Mouse (Mus musculus) forebrain, embryonic 13.5 days (tissue): Measurements from ENCODE around the gene Sytl3. TPM values are rescaled to one million over a fixed set of nuclear protein-coding genes. Genes with fewer than 3 reads are reported as not detected.

ENCODE experiments used
- ATAC-seq: fragments of 200-750 bp; cut with Nextera tagmentation; 2 replicates; pipeline ENCODE4 v1.8.0; 2017
- H3K27ac ChIP-seq: fragments of 300-500 bp; sonication (generic); 2 replicates; pipeline ENCODE4 v1.5.1; 2015; ENCODE audit warnings: inconsistent platforms, mild to moderate bottlenecking, moderate library complexity
- H3K27me3 ChIP-seq: fragments of 300-500 bp; sonication (generic); 2 replicates; pipeline ENCODE4 v1.6.1; 2015; ENCODE audit warnings: mild to moderate bottlenecking, inconsistent platforms
- H3K36me3 ChIP-seq: fragments of 300-500 bp; sonication (generic); 2 replicates; pipeline ENCODE4 v1.6.1; 2015; ENCODE audit warnings: mild to moderate bottlenecking, inconsistent platforms; ENCODE audit not compliant: poor library complexity, severe bottlenecking
- H3K4me1 ChIP-seq: fragments of 300-500 bp; sonication (generic); 2 replicates; pipeline ENCODE4 v1.6.1; 2015; ENCODE audit warnings: inconsistent platforms
- H3K4me2 ChIP-seq: fragments of 300-500 bp; sonication (generic); 2 replicates; pipeline ENCODE4 v1.6.1; 2015; ENCODE audit warnings: inconsistent platforms, mild to moderate bottlenecking, moderate library complexity
- H3K4me3 ChIP-seq: fragments of 300-500 bp; sonication (generic); 2 replicates; pipeline ENCODE4 v1.5.1; 2015; ENCODE audit warnings: mild to moderate bottlenecking, inconsistent platforms
- H3K9ac ChIP-seq: fragments of 300-500 bp; sonication (generic); 2 replicates; pipeline ENCODE4 v1.6.1; 2015; ENCODE audit warnings: mild to moderate bottlenecking, inconsistent platforms
- H3K9me3 ChIP-seq: fragments of 300-500 bp; sonication (generic); replicated peaks from 2 replicates; pipeline ENCODE4 v1.6.1; 2016; ENCODE audit warnings: inconsistent platforms
- WGBS: fragments of 180-500 bp; shearing (Covaris S2); methylation state at CpG from one replicate; pipeline ENCODE4 v1.1.7; 2015; 5-methylcytosine and 5-hydroxymethylcytosine counted together
- polyA plus RNA-seq: library from polyadenylated mRNA; unstranded; fragments of >200 nt; fragmentation: Nextera tagmentation; extraction: Ambion mirVana; gene quantifications from 2 replicates; pipeline ENCODE4 v1.2.1, GENCODE M21; 2015

Sytl3 gene
- polyA plus RNA-seq, 1 experiment from 2014 or later = 0.43 TPM

GRCm38 (mm10) chr17:6734746-6735441, 76.0 kb downstream of the Sytl3 start:
- Histone ChIP-seq H3K27ac (no peak overlapping the region), H3K9me3 (no peaks in the 10 kb centered on the region), H3K36me3 (peaks cover 14% of the 10 kb centered on the region), H3K27me3 (no peaks in the 10 kb centered on the region), H3K4me3 (no peak overlapping the region), H3K4me2 (no peak overlapping the region), H3K9ac (no peak overlapping the region), H3K4me1 (peaks cover 23% of the 10 kb centered on the region)
- WGBS = 96% methylated on average over 12 of the region's 12 CpGs
- ATAC-seq = no peak

GRCm38 (mm10) chr17:6736306-6737272, 77.7 kb downstream of the Sytl3 start:
- H3K9me3 ChIP-seq = no peaks in the 10 kb centered on the region
- H3K36me3 ChIP-seq = peaks cover 31% of the 10 kb centered on the region
- no peak overlapping the region for H3K4me2 ChIP-seq
- WGBS = 15% methylated on average over 15 of the region's 15 CpGs
- peak overlapping the region; percentile 25; the same call in 1 of the 2 replicates for H3K27ac ChIP-seq
- no peaks in the 10 kb centered on the region for H3K27me3 ChIP-seq
- peaks cover 29% of the 10 kb centered on the region for H3K4me1 ChIP-seq
- no peak overlapping the region for H3K9ac ChIP-seq
- ATAC-seq = no peak; the same call in 1 of the 2 replicates
- no peak overlapping the region for H3K4me3 ChIP-seq

- Histone ChIP-seq H3K27me3 (no peaks in the 10 kb centered on the region), H3K9me3 (no peaks in the 10 kb centered on the region), H3K27ac (peak overlapping the region; percentile 25; the same call in 1 of the 2 replicates), H3K9ac (no peak overlapping the region), H3K36me3 (peaks cover 39% of the 10 kb centered on the region), H3K4me1 (peaks cover 38% of the 10 kb centered on the region), H3K4me3 (no peak overlapping the region), H3K4me2 (no peak overlapping the region)
- no peak for ATAC-seq
- WGBS = 61% methylated on average over 12 of the region's 12 CpGs
Observed at GRCm38 (mm10) chr17:6737273-6737997, 78.5 kb downstream of the Sytl3 start.

- no peak overlapping the region for H3K27ac ChIP-seq
- peaks cover 48% of the 10 kb centered on the region for H3K36me3 ChIP-seq
- no peak overlapping the region for H3K4me3 ChIP-seq
- H3K27me3 ChIP-seq = no peaks in the 10 kb centered on the region
- no peaks in the 10 kb centered on the region for H3K9me3 ChIP-seq
- no peak overlapping the region for H3K4me2 ChIP-seq
- H3K9ac ChIP-seq = no peak overlapping the region
- whole genome bisulfite sequencing = 88% methylated on average over 7 of the region's 7 CpGs
- peaks cover 40% of the 10 kb centered on the region for H3K4me1 ChIP-seq
- ATAC-seq = no peak
Observed at GRCm38 (mm10) chr17:6738836-6739235, 79.9 kb downstream of the Sytl3 start.

- Histone ChIP-seq H3K4me3 (no peak overlapping the region), H3K27me3 (no peaks in the 10 kb centered on the region), H3K36me3 (peaks cover 49% of the 10 kb centered on the region), H3K4me2 (no peak overlapping the region), H3K9ac (no peak overlapping the region), H3K9me3 (no peaks in the 10 kb centered on the region), H3K4me1 (peaks cover 40% of the 10 kb centered on the region), H3K27ac (no peak overlapping the region)
- WGBS = 92% methylated on average over 13 of the region's 13 CpGs
- no peak for ATAC-seq
Observed at GRCm38 (mm10) chr17:6739266-6739665, 80.4 kb downstream of the Sytl3 start.

- Histone ChIP-seq H3K27ac (no peak overlapping the region), H3K36me3 (peaks cover 53% of the 10 kb centered on the region), H3K4me1 (peaks cover 40% of the 10 kb centered on the region), H3K9me3 (no peaks in the 10 kb centered on the region), H3K4me2 (no peak overlapping the region), H3K4me3 (no peak overlapping the region), H3K9ac (no peak overlapping the region), H3K27me3 (no peaks in the 10 kb centered on the region)
- ATAC-seq = no peak
- 95% methylated on average over 15 of the region's 15 CpGs for WGBS
Observed at GRCm38 (mm10) chr17:6739756-6740155, 80.9 kb downstream of the Sytl3 start.

- Histone ChIP-seq H3K27me3 (no peaks in the 10 kb centered on the region), H3K4me1 (peaks cover 46% of the 10 kb centered on the region), H3K9me3 (no peaks in the 10 kb centered on the region), H3K4me3 (no peak overlapping the region), H3K36me3 (peaks cover 60% of the 10 kb centered on the region), H3K9ac (no peak overlapping the region), H3K27ac (peak overlapping the region; percentile 44), H3K4me2 (no peak overlapping the region)
- no peak for ATAC-seq
- WGBS = 78% methylated on average over 19 of the region's 19 CpGs
Observed at GRCm38 (mm10) chr17:6740331-6741170, 81.7 kb downstream of the Sytl3 start.

GRCm38 (mm10) chr17:6741271-6741670, 82.4 kb downstream of the Sytl3 start:
- no peak overlapping the region for H3K4me2 ChIP-seq
- no peak for ATAC-seq

GRCm38 (mm10) chr17:6742083-6743038, 83.5 kb downstream of the Sytl3 start:
- H3K4me3 ChIP-seq = no peak overlapping the region
- no peak for ATAC-seq
- peaks cover 70% of the 10 kb centered on the region for H3K36me3 ChIP-seq
- H3K9me3 ChIP-seq = no peaks in the 10 kb centered on the region
- no peak overlapping the region for H3K9ac ChIP-seq
- H3K4me2 ChIP-seq = no peak overlapping the region; the same call in 1 of the 2 replicates
- WGBS = 71% methylated on average over 33 of the region's 33 CpGs
- H3K27ac ChIP-seq = peak overlapping the region; percentile 59
- peaks cover 48% of the 10 kb centered on the region for H3K4me1 ChIP-seq
- H3K27me3 ChIP-seq = no peaks in the 10 kb centered on the region

More at GRCm38 (mm10) chr17:6741271-6741670, 82.4 kb downstream of the Sytl3 start:
- H3K27ac ChIP-seq = peak overlapping the region; percentile 44; the same call in 1 of the 2 replicates
- peaks cover 48% of the 10 kb centered on the region for H3K4me1 ChIP-seq
- H3K4me3 ChIP-seq = no peak overlapping the region
- H3K9me3 ChIP-seq = no peaks in the 10 kb centered on the region
- H3K36me3 ChIP-seq = peaks cover 61% of the 10 kb centered on the region
- H3K9ac ChIP-seq = no peak overlapping the region
- WGBS = 88% methylated on average over 12 of the region's 12 CpGs
- no peaks in the 10 kb centered on the region for H3K27me3 ChIP-seq

GRCm38 (mm10) chr17:6743039-6743575, 84.2 kb downstream of the Sytl3 start:
- Histone ChIP-seq H3K27ac (0 out of 2 replicates have a peak overlapping the region, but pooled peaks have one; percentile 59), H3K9ac (no peak overlapping the region), H3K9me3 (no peaks in the 10 kb centered on the region), H3K4me2 (no peak overlapping the region), H3K4me1 (peaks cover 49% of the 10 kb centered on the region), H3K4me3 (no peak overlapping the region), H3K27me3 (no peaks in the 10 kb centered on the region), H3K36me3 (peaks cover 77% of the 10 kb centered on the region)
- ATAC-seq = no peak
- 94% methylated on average over 11 of the region's 11 CpGs for WGBS
